Mouse (Mus musculus): ENCODE results near the gene Zfp101. TPM values are rescaled to one million over a fixed set of nuclear protein-coding genes. Genes with fewer than 3 reads are reported as not detected.

The Zfp101 gene
- polyA plus RNA-seq, 1 experiment: 0.90 TPM

DNA sequence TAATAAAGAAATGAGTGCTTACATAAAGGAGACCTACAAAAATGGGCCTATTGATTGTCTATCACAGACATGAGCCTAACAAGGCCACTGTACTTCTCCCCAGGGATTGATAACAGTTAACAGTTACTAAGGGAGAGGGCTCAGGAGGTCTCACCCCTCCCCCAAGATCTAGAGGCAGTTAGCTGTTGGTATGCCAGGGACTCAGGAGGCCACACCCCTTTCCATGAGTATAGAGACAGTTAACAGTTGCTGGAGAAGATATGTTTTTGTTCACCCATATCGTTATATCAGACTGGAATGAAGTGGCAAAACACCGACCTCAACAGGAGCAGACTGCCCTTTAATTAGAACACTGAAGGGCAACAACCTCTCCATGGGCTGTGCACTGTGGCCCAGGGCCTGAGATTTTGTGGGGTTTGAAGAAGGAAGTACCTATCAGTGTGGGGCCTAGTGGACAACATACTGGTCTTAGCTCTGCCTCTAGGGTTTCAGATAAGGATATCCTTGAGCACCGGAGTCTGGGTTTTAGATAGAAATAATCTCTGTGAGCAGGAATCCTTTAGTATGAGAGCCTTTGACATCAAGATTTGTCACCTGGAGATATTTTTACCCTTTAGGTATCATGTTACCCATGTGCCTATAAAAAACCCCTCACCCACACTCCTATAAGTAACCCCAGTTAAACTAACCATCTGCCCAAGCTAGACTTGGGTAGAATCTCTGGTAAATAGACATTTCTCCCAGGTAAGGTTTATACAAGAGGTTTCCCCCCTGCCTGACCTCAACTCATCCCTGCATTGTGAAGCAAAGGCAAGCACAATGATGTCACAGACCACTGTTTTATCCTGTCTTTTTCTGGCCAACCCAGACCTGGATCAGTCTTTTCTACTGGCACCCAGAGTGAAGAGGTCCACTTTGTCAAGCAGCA lies 37.8 kb upstream of the Zfp101 start, which contains the start of gene Actl9:
Gene Actl9 (plus strand): TSS at position 878 of the 928 bp plus-strand sequence.
- peaks cover 8% of the 10 kb centered on the region for H3K27me3 ChIP-seq (ENCODE audit: control insufficient read depth, insufficient read depth, insufficient read length)
- H3K36me3 ChIP-seq (ENCODE audit: control insufficient read depth, insufficient read depth): no peaks in the 10 kb centered on the region
- H3K4me2 ChIP-seq (ENCODE audit: low read depth): no peak within 1 kb of the TSS
- TF ChIP-seq TCF3 (IDR thresholded peaks at IDR 0.05; ENCODE audit: insufficient read length, low read depth) (no peak), POLR2AphosphoS2 (IDR thresholded peaks at IDR 0.05; ENCODE audit: insufficient read length, low read depth) (no peak), SRF (IDR thresholded peaks at IDR 0.05; ENCODE audit: control insufficient read depth, insufficient read length, low read depth) (no peak), USF1 (IDR thresholded peaks at IDR 0.05; ENCODE audit: low read depth) (no peak), REST (IDR thresholded peaks at IDR 0.05; ENCODE audit: insufficient read depth, insufficient read length) (no peak), CEBPB (IDR thresholded peaks at IDR 0.05; ENCODE audit: insufficient read depth, poor library complexity, severe bottlenecking) (no peak), MAX (IDR thresholded peaks at IDR 0.05; ENCODE audit: low read depth) (no peak), TCF12 (IDR thresholded peaks at IDR 0.05; ENCODE audit: insufficient read depth, poor library complexity, severe bottlenecking) (no peak), E2F4 (IDR thresholded peaks at IDR 0.05; ENCODE audit: insufficient read depth) (no peak), MYOD1 (IDR thresholded peaks at IDR 0.05; ENCODE audit: control insufficient read depth in 1 of 3, insufficient read length in 2 of 3, low read depth in 2 of 3) (no peak), POLR2A (IDR thresholded peaks at IDR 0.05; ENCODE audit: insufficient read length, low read depth) (no peak)
- H3K4me3 ChIP-seq: no peak within 1 kb of the TSS
- no peaks in the 10 kb centered on the region for H3K79me2 ChIP-seq (ENCODE audit: control insufficient read depth, insufficient read depth)
- H3ac ChIP-seq (ENCODE audit: control insufficient read depth, insufficient read length): no peak within 1 kb of the TSS

DNA sequence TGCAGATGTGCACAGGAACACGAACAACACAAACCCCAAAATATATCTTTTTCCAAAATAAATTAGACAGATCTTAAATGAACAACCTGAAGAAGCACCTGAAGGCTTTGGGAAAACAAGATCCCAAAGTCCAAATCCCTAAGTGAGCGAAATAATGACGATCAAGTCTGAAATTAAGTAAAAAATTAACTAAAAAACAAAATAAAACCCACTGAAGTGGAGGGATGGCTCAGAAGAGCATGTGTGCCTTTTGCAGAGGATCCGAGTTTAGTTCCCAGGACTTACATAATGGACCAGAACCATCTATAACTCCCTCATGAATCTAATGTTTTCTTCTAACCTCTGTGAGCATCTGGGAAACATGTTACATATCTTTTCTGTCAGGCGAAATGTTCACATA lies 2.2 kb downstream of the Zfp101 start:
- Histone ChIP-seq H3ac (ENCODE audit: control insufficient read depth, insufficient read length) (no peak overlapping the region), H3K36me3 (ENCODE audit: control insufficient read depth, insufficient read depth) (no peaks in the 10 kb centered on the region), H3K4me2 (ENCODE audit: low read depth) (no peak overlapping the region), H3K4me3 (no peak overlapping the region), H3K27me3 (ENCODE audit: control insufficient read depth, insufficient read depth, insufficient read length) (no peaks in the 10 kb centered on the region), H3K79me2 (ENCODE audit: control insufficient read depth, insufficient read depth) (peaks cover 55% of the 10 kb centered on the region)
- TF ChIP-seq MAX (IDR thresholded peaks at IDR 0.05; ENCODE audit: low read depth): no peak
- TF ChIP-seq REST (IDR thresholded peaks at IDR 0.05; ENCODE audit: insufficient read depth, insufficient read length): no peak
- no peak for TF ChIP-seq E2F4 (IDR thresholded peaks at IDR 0.05; ENCODE audit: insufficient read depth)
- no peak for TF ChIP-seq POLR2AphosphoS2 (IDR thresholded peaks at IDR 0.05; ENCODE audit: insufficient read length, low read depth)
- TF ChIP-seq SRF (IDR thresholded peaks at IDR 0.05; ENCODE audit: control insufficient read depth, insufficient read length, low read depth): no peak
- no peak for TF ChIP-seq POLR2A (IDR thresholded peaks at IDR 0.05; ENCODE audit: insufficient read length, low read depth)
- TF ChIP-seq USF1 (IDR thresholded peaks at IDR 0.05; ENCODE audit: low read depth): no peak
- TF ChIP-seq TCF3 (IDR thresholded peaks at IDR 0.05; ENCODE audit: insufficient read length, low read depth): no peak
- no peak for TF ChIP-seq MYOG (IDR thresholded peaks at IDR 0.05; ENCODE audit: control insufficient read depth in 1 of 3, insufficient read depth in 1 of 3, insufficient read length in 2 of 3, low read depth in 2 of 3)
- TF ChIP-seq TCF12 (IDR thresholded peaks at IDR 0.05; ENCODE audit: insufficient read depth, poor library complexity, severe bottlenecking): no peak
- no peak for TF ChIP-seq MYOD1 (IDR thresholded peaks at IDR 0.05; ENCODE audit: control insufficient read depth in 1 of 3, insufficient read length in 2 of 3, low read depth in 2 of 3)
- no peak for TF ChIP-seq CEBPB (IDR thresholded peaks at IDR 0.05; ENCODE audit: insufficient read depth, poor library complexity, severe bottlenecking)

DNA sequence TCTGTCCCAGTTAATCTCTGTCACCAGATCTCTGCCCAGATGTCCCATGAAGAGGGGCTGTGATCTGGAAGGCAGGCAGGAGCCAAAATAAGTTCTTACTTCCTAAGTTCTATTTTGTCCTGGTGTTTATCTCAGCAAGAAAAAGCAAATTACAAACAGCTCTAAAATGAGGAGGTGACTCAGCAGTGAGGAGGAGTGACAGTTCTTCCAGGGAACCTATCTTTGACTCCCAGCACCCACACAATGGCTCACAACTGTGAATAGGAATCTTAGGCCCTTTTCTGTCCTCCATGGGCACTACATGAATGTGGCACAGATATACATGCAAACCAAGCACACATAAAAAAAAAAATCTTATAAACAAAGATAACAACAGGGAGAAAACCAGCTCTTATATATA lies 8.7 kb downstream of the Zfp101 start:
- Histone ChIP-seq H3K4me3 (no peak overlapping the region), H3K36me3 (ENCODE audit: control insufficient read depth, insufficient read depth) (peaks cover 34% of the 10 kb centered on the region), H3K79me2 (ENCODE audit: control insufficient read depth, insufficient read depth) (peaks cover 19% of the 10 kb centered on the region), H3K27me3 (ENCODE audit: control insufficient read depth, insufficient read depth, insufficient read length) (no peaks in the 10 kb centered on the region), H3K4me2 (ENCODE audit: low read depth) (no peak overlapping the region), H3ac (ENCODE audit: control insufficient read depth, insufficient read length) (no peak overlapping the region)
- TF ChIP-seq E2F4 (IDR thresholded peaks at IDR 0.05; ENCODE audit: insufficient read depth): no peak
- no peak for TF ChIP-seq CEBPB (IDR thresholded peaks at IDR 0.05; ENCODE audit: insufficient read depth, poor library complexity, severe bottlenecking)
- no peak for TF ChIP-seq REST (IDR thresholded peaks at IDR 0.05; ENCODE audit: insufficient read depth, insufficient read length)
- TF ChIP-seq SRF (IDR thresholded peaks at IDR 0.05; ENCODE audit: control insufficient read depth, insufficient read length, low read depth): no peak
- TF ChIP-seq POLR2A (IDR thresholded peaks at IDR 0.05; ENCODE audit: insufficient read length, low read depth): no peak
- no peak for TF ChIP-seq USF1 (IDR thresholded peaks at IDR 0.05; ENCODE audit: low read depth)
- no peak for TF ChIP-seq MYOD1 (IDR thresholded peaks at IDR 0.05; ENCODE audit: control insufficient read depth in 1 of 3, insufficient read length in 2 of 3, low read depth in 2 of 3)
- TF ChIP-seq MAX (IDR thresholded peaks at IDR 0.05; ENCODE audit: low read depth): no peak
- TF ChIP-seq TCF3 (IDR thresholded peaks at IDR 0.05; ENCODE audit: insufficient read length, low read depth): no peak
- TF ChIP-seq MYOG (IDR thresholded peaks at IDR 0.05; ENCODE audit: control insufficient read depth in 1 of 3, insufficient read depth in 1 of 3, insufficient read length in 2 of 3, low read depth in 2 of 3): no peak
- TF ChIP-seq POLR2AphosphoS2 (IDR thresholded peaks at IDR 0.05; ENCODE audit: insufficient read length, low read depth): no peak
- TF ChIP-seq TCF12 (IDR thresholded peaks at IDR 0.05; ENCODE audit: insufficient read depth, poor library complexity, severe bottlenecking): no peak

DNA sequence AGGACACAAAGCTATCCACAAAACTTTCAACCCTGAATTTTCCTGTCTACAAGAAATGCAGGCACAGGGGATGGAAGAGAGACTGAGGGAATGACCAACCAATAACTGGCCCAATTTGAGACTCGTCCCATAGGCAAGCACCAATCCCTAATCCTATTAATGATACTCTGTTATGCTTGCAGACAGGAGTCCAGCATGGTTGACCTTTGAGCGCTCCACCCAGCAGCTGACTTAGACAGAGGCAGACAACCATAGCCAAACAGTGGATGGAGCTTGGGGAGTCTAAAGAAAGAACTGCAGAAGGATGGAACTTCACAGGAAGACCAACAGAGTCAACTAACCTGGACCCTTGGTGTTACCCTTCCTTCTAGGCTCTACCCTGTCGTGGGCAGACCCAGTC lies 21.6 kb downstream of the Zfp101 start:
- Histone ChIP-seq H3K4me3 (no peak overlapping the region), H3K27me3 (ENCODE audit: control insufficient read depth, insufficient read depth, insufficient read length) (no peaks in the 10 kb centered on the region), H3K79me2 (ENCODE audit: control insufficient read depth, insufficient read depth) (no peaks in the 10 kb centered on the region), H3ac (ENCODE audit: control insufficient read depth, insufficient read length) (no peak overlapping the region), H3K36me3 (ENCODE audit: control insufficient read depth, insufficient read depth) (no peaks in the 10 kb centered on the region), H3K4me2 (ENCODE audit: low read depth) (no peak overlapping the region)
- no peak for TF ChIP-seq TCF3 (IDR thresholded peaks at IDR 0.05; ENCODE audit: insufficient read length, low read depth)
- no peak for TF ChIP-seq E2F4 (IDR thresholded peaks at IDR 0.05; ENCODE audit: insufficient read depth)
- TF ChIP-seq SRF (IDR thresholded peaks at IDR 0.05; ENCODE audit: control insufficient read depth, insufficient read length, low read depth): no peak
- TF ChIP-seq REST (IDR thresholded peaks at IDR 0.05; ENCODE audit: insufficient read depth, insufficient read length): no peak
- no peak for TF ChIP-seq POLR2AphosphoS2 (IDR thresholded peaks at IDR 0.05; ENCODE audit: insufficient read length, low read depth)
- no peak for TF ChIP-seq USF1 (IDR thresholded peaks at IDR 0.05; ENCODE audit: low read depth)
- no peak for TF ChIP-seq MYOD1 (IDR thresholded peaks at IDR 0.05; ENCODE audit: control insufficient read depth in 1 of 3, insufficient read length in 2 of 3, low read depth in 2 of 3)
- no peak for TF ChIP-seq MYOG (IDR thresholded peaks at IDR 0.05; ENCODE audit: control insufficient read depth in 1 of 3, insufficient read depth in 1 of 3, insufficient read length in 2 of 3, low read depth in 2 of 3)
- TF ChIP-seq TCF12 (IDR thresholded peaks at IDR 0.05; ENCODE audit: insufficient read depth, poor library complexity, severe bottlenecking): no peak
